Mouse (Mus musculus): ENCODE measurements at regions not wholly inside any gene's neighbourhood (a gene's known extent, or its start where the extent isn't known, plus 50 kb on each side); places are given as distances from the start of the nearest gene placed in this dataset.

DNA sequence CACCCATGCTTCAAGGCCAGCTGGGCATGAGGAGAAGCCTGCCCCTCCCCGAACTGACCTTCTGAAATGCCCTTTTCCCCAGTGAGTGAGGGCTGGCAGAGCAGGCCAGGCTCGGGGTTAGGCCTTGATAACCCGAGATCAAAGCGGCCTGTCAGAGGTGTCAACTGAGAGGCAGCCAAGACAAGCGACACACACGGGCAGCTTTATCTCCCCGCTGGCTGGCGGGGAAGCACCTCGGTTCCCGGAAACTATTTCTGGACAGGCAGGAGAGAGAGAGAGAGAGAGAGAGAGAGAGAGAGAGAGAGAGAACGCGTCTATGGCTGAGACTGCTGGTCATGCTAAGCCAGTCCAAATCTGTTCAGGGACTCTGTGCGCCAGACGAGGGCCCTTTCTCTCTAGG is 95.3 kb upstream of the Tbx3 start:
- Histone ChIP-seq H3K4me2 (ENCODE audit: low read length) (no peak overlapping the region), H3K9ac (ENCODE audit: low read length) (no peak overlapping the region), H3K27ac (ENCODE audit: low read depth, low read length) (no peak overlapping the region), H3K4me3 (ENCODE audit: low read depth, low read length) (no peak overlapping the region), H3K27me3 (replicated peaks; ENCODE audit: control insufficient read depth, insufficient read depth, low read length) (no peaks in the 10 kb centered on the region), H3K36me3 (ENCODE audit: control insufficient read depth, insufficient read depth, low read length) (no peaks in the 10 kb centered on the region), H3K9me3 (replicated peaks; ENCODE audit: control insufficient read depth, low read length) (peaks cover 9% of the 10 kb centered on the region; the same call in 1 of the 2 replicates), H3K4me1 (ENCODE audit: control insufficient read depth, insufficient read depth, low read length) (no peaks in the 10 kb centered on the region)
- no peak for DNase-seq (ENCODE audit: low spot score)
- ATAC-seq = no peak
- WGBS = 84% methylated on average over 14 of the region's 14 CpGs

DNA sequence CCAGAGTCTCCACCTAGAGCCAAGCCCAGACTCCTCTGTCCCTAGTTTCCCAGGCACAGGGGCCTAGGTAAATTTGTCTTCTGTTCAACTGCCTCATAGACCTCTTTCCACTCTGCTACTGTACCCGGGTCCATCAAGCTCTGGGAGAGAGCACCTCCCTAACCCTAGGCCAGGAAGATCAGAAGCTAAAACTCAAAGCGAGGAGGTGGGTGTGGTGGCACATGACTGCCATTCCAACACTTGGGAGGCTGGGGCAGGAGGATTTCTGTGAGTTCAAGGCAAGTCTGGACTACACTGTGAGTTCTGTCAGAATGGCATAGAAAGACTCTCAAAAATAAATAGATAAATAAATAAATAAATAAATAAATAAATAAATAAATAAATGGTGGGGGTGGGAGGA is 91.2 kb upstream of the Tbx3 start:
- no peak overlapping the region for H3K4me2 ChIP-seq (ENCODE audit: low read length)
- no peak overlapping the region for H3K27ac ChIP-seq (ENCODE audit: low read depth, low read length)
- 94% methylated on average over 2 of the region's 2 CpGs for WGBS
- ATAC-seq = no peak
- DNase-seq (ENCODE audit: low spot score) = no peak
- no peaks in the 10 kb centered on the region for H3K9me3 ChIP-seq (replicated peaks; ENCODE audit: control insufficient read depth, low read length)
- H3K4me1 ChIP-seq (ENCODE audit: control insufficient read depth, insufficient read depth, low read length) = no peaks in the 10 kb centered on the region
- H3K27me3 ChIP-seq (replicated peaks; ENCODE audit: control insufficient read depth, insufficient read depth, low read length) = no peaks in the 10 kb centered on the region
- H3K4me3 ChIP-seq (ENCODE audit: low read depth, low read length) = no peak overlapping the region
- no peak overlapping the region for H3K9ac ChIP-seq (ENCODE audit: low read length)
- no peaks in the 10 kb centered on the region for H3K36me3 ChIP-seq (ENCODE audit: control insufficient read depth, insufficient read depth, low read length)

DNA sequence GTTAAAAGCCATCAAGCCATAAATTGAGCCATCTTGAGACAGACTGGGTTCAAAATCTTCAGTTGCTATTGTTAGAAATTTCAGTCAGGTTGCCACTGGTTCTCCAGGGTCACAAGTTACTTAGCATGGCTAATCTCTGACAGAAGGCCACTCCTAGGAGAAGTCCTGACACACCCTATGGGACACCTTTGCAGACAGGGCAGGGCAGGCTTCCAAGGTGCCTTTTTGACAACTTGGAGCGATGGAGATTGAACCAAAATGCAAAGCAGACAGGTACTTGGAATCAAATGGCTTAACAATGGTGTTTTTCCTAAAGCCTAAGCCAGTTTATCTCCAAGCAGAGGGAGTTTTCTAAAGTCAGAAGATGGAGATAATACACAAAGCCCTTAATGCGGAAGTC is 90.7 kb upstream of the Tbx3 start:
- Histone ChIP-seq H3K9ac (ENCODE audit: low read length) (no peak overlapping the region), H3K4me2 (ENCODE audit: low read length) (no peak overlapping the region), H3K4me1 (ENCODE audit: control insufficient read depth, insufficient read depth, low read length) (no peaks in the 10 kb centered on the region), H3K27ac (ENCODE audit: low read depth, low read length) (no peak overlapping the region), H3K36me3 (ENCODE audit: control insufficient read depth, insufficient read depth, low read length) (no peaks in the 10 kb centered on the region), H3K9me3 (replicated peaks; ENCODE audit: control insufficient read depth, low read length) (no peaks in the 10 kb centered on the region), H3K27me3 (replicated peaks; ENCODE audit: control insufficient read depth, insufficient read depth, low read length) (no peaks in the 10 kb centered on the region), H3K4me3 (ENCODE audit: low read depth, low read length) (no peak overlapping the region)
- DNase-seq (ENCODE audit: low spot score) (no peak), ATAC-seq (no peak)
- 87% methylated on average over 2 of the region's 2 CpGs for WGBS

DNA sequence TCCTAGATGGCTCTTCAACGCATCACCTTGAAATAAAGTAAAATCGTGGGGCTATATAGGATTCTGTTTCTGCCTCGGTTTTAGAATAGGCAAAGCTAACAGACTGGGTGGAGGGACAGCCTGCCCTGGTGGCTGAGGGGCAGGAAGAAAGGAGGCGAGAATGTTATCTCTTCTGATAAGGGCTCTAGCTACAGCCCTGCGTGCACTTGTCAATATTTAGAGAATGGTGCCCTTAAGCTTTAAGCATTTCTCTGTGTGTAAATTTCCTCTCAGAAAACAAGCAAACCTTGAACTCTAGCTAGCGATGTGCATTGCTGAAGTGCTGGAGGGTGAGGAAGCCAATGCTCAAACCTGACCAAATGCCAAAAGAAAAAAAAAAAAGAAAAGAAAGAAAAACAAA is 90.1 kb upstream of the Tbx3 start:
- H3K4me2 ChIP-seq (ENCODE audit: low read length) = no peak overlapping the region
- no peak overlapping the region for H3K9ac ChIP-seq (ENCODE audit: low read length)
- H3K36me3 ChIP-seq (ENCODE audit: control insufficient read depth, insufficient read depth, low read length) = no peaks in the 10 kb centered on the region
- H3K4me1 ChIP-seq (ENCODE audit: control insufficient read depth, insufficient read depth, low read length) = no peaks in the 10 kb centered on the region
- ATAC-seq (no peak), DNase-seq (ENCODE audit: low spot score) (no peak)
- H3K27me3 ChIP-seq (replicated peaks; ENCODE audit: control insufficient read depth, insufficient read depth, low read length) = no peaks in the 10 kb centered on the region
- H3K27ac ChIP-seq (ENCODE audit: low read depth, low read length) = no peak overlapping the region
- WGBS = 94% methylated on average over 6 of the region's 6 CpGs
- H3K9me3 ChIP-seq (replicated peaks; ENCODE audit: control insufficient read depth, low read length) = no peaks in the 10 kb centered on the region
- H3K4me3 ChIP-seq (ENCODE audit: low read depth, low read length) = no peak overlapping the region

DNA sequence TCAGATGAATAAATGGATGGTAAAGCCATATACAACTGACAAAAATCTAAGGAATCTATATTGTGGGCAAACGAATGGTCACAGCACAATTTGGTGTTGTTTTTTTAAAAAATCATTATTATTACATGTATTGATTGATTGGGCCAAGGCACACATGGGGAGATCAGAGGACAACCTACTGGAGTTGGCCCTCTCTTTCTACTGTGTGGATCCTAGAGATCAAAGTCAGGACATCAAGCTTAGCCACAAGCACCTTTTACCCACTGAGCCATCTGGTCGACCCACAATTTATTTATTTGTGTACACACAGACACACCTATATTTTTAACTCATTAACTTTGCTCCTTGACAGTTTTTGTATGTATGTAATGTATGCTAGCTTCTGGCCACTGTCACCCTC is 89.7 kb upstream of the Tbx3 start:
- H3K36me3 ChIP-seq (ENCODE audit: control insufficient read depth, insufficient read depth, low read length) = no peaks in the 10 kb centered on the region
- ATAC-seq (no peak), DNase-seq (ENCODE audit: low spot score) (no peak)
- no peaks in the 10 kb centered on the region for H3K4me1 ChIP-seq (ENCODE audit: control insufficient read depth, insufficient read depth, low read length)
- no peak overlapping the region for H3K27ac ChIP-seq (ENCODE audit: low read depth, low read length)
- WGBS = 83% methylated on average over 2 of the region's 2 CpGs
- no peaks in the 10 kb centered on the region for H3K9me3 ChIP-seq (replicated peaks; ENCODE audit: control insufficient read depth, low read length)
- H3K9ac ChIP-seq (ENCODE audit: low read length) = no peak overlapping the region
- no peak overlapping the region for H3K4me3 ChIP-seq (ENCODE audit: low read depth, low read length)
- no peak overlapping the region for H3K4me2 ChIP-seq (ENCODE audit: low read length)
- H3K27me3 ChIP-seq (replicated peaks; ENCODE audit: control insufficient read depth, insufficient read depth, low read length) = no peaks in the 10 kb centered on the region

DNA sequence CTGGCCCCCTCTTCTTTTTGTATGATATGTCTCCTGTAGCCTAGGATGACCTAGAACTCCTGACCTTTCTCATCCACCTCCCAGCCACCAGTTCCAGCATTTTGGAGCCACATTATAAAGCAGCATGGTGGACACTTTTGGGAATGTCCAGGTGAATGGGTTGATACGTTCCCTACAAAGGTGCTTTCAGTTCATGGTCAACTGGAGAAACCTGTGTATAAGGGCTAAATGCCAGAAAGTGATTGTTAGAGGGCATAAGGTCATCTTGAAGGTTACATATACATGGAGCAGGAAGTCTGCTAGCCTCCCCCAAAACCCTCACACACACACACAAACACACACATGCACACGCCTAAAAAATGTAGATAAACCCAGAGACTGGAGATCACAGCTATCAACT is 86.1 kb upstream of the Tbx3 start:
- Histone ChIP-seq H3K4me3 (ENCODE audit: low read depth, low read length) (no peak overlapping the region), H3K9ac (ENCODE audit: low read length) (no peak overlapping the region), H3K4me1 (ENCODE audit: control insufficient read depth, insufficient read depth, low read length) (no peaks in the 10 kb centered on the region), H3K36me3 (ENCODE audit: control insufficient read depth, insufficient read depth, low read length) (no peaks in the 10 kb centered on the region), H3K27me3 (replicated peaks; ENCODE audit: control insufficient read depth, insufficient read depth, low read length) (no peaks in the 10 kb centered on the region), H3K27ac (ENCODE audit: low read depth, low read length) (no peak overlapping the region), H3K4me2 (ENCODE audit: low read length) (no peak overlapping the region), H3K9me3 (replicated peaks; ENCODE audit: control insufficient read depth, low read length) (no peaks in the 10 kb centered on the region)
- ATAC-seq (no peak), DNase-seq (ENCODE audit: low spot score) (no peak)
- WGBS = 85% methylated on average over 2 of the region's 2 CpGs

DNA sequence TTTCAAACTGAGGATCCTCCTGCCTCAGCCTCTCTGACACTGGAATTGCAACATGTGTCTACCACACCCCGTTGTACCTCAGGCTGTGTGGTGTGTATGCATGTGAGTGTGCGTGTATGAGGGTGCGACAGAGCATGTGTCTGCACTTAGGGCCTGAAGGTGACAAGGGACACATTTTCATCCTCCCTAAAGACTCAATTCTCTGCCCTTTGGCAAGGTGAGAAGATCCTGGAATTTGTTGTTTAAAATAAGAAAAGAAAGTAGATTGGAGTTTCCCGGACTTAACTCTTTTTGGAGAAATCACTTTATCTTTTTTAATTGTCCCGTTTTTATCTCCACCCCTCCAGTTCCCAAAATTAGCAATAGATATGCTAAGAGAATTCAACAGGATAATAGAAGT is 85.6 kb upstream of the Tbx3 start:
- H3K4me2 ChIP-seq (ENCODE audit: low read length) = no peak overlapping the region
- WGBS = 96% methylated on average over 5 of the region's 5 CpGs
- no peaks in the 10 kb centered on the region for H3K4me1 ChIP-seq (ENCODE audit: control insufficient read depth, insufficient read depth, low read length)
- H3K4me3 ChIP-seq (ENCODE audit: low read depth, low read length) = no peak overlapping the region
- DNase-seq (ENCODE audit: low spot score) (no peak), ATAC-seq (no peak)
- H3K27me3 ChIP-seq (replicated peaks; ENCODE audit: control insufficient read depth, insufficient read depth, low read length) = no peaks in the 10 kb centered on the region
- no peak overlapping the region for H3K9ac ChIP-seq (ENCODE audit: low read length)
- no peaks in the 10 kb centered on the region for H3K9me3 ChIP-seq (replicated peaks; ENCODE audit: control insufficient read depth, low read length)
- no peaks in the 10 kb centered on the region for H3K36me3 ChIP-seq (ENCODE audit: control insufficient read depth, insufficient read depth, low read length)
- H3K27ac ChIP-seq (ENCODE audit: low read depth, low read length) = no peak overlapping the region

DNA sequence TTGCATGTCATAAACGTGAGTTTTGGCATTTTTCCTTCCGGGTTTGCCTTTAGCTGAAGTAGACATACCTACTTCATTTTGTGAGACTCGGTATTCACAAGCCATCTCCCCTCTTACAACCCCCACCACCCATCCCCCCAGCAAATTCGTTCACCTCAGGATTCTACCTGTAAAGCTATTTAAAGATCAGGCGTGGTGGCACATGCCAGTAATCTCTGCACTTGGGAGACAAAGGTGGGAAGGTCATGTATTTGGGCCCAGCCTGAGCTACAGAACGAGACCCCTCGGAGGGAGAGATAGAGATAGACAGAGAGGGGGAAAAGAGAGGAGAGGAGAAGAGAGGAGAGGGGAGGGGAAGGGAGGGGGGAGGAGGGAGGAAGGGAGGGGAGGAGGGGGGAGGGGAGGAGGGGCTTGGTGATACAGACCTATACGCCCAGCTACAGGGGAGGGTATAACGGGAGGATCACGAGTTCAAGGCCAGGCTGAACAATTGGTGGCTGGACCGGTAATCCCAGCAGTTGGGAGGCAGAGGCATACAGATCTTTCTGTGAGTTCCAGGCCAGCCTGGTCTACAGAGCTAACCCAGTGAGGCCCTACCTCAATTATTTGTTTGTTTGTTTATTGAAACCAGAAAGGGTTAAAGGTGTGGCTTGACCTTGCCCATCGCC is 83.9 kb upstream of the Tbx3 start:
- no peaks in the 10 kb centered on the region for H3K9me3 ChIP-seq (replicated peaks; ENCODE audit: control insufficient read depth, low read length)
- ATAC-seq = no peak
- H3K9ac ChIP-seq (ENCODE audit: low read length) = no peak overlapping the region

DNA sequence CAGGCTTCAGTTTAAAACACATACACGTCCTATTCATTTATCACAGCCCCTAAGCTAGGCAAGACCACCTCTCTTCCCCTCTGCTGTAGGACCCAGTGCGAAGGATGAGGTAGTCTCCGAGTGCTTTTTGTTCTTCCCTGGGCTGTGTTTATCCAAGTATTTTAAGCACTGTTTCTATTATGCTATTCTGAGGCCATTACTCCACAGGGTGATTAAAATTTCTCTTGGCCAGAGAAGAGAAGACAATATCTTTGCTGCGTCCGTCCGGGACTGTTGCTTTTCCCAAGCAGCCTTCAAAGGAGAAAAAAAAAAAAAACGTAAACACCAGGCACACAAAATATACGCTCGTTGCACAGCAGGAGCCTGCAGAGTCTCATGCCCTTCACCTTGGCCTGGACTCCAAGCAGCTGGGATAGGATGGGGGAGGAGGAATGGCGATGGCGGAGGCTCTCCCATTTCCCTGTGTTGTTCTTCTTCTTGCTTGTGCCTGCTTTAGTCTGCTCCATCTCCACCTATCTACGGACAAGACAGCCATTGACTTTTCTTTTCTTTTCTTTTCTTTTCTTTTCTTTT is 83.1 kb upstream of the Tbx3 start:
- no peaks in the 10 kb centered on the region for H3K9me3 ChIP-seq (replicated peaks; ENCODE audit: control insufficient read depth, low read length)
- no peak overlapping the region for H3K4me3 ChIP-seq (ENCODE audit: low read depth, low read length)
- no peak overlapping the region for H3K9ac ChIP-seq (ENCODE audit: low read length)
- no peaks in the 10 kb centered on the region for H3K36me3 ChIP-seq (ENCODE audit: control insufficient read depth, insufficient read depth, low read length)
- H3K4me1 ChIP-seq (ENCODE audit: control insufficient read depth, insufficient read depth, low read length) = no peaks in the 10 kb centered on the region
- DNase-seq (ENCODE audit: low spot score) = no peak
- H3K27ac ChIP-seq (ENCODE audit: low read depth, low read length) = no peak overlapping the region
- H3K4me2 ChIP-seq (ENCODE audit: low read length) = no peak overlapping the region
- no peaks in the 10 kb centered on the region for H3K27me3 ChIP-seq (replicated peaks; ENCODE audit: control insufficient read depth, insufficient read depth, low read length)
- ATAC-seq = no peak
- 40% methylated on average over 12 of the region's 12 CpGs for WGBS

More for the DNA sequence above, 83.9 kb upstream of the Tbx3 start:
- H3K4me3 ChIP-seq (ENCODE audit: low read depth, low read length) = no peak overlapping the region
- H3K4me1 ChIP-seq (ENCODE audit: control insufficient read depth, insufficient read depth, low read length) = no peaks in the 10 kb centered on the region
- H3K27me3 ChIP-seq (replicated peaks; ENCODE audit: control insufficient read depth, insufficient read depth, low read length) = no peaks in the 10 kb centered on the region
- H3K27ac ChIP-seq (ENCODE audit: low read depth, low read length) = no peak overlapping the region
- 82% methylated on average over 12 of the region's 12 CpGs for WGBS
- H3K4me2 ChIP-seq (ENCODE audit: low read length) = no peak overlapping the region
- H3K36me3 ChIP-seq (ENCODE audit: control insufficient read depth, insufficient read depth, low read length) = no peaks in the 10 kb centered on the region
- no peak for DNase-seq (ENCODE audit: low spot score)
